Mouse (Mus musculus) kidney, postnatal 0 days (tissue): Measurements from ENCODE around the gene Gm1553. TPM values are rescaled to one million over a fixed set of nuclear protein-coding genes. Genes with fewer than 3 reads are reported as not detected.

Experiments
- ATAC-seq: fragments of 200-750 bp; cut with Nextera tagmentation; replicated peaks from 2 replicates; pipeline ENCODE4 v1.8.0; 2017; ENCODE audit warnings: low read depth, moderate number of reproducible peaks, moderate TSS enrichment, moderate library complexity; ENCODE audit not compliant: low FRiP score
- DNase-seq: peaks from one replicate; pipeline ENCODE4 v3.0.0-alpha.2; 2016; ENCODE audit warnings: low spot score
- H3K27ac ChIP-seq: fragments of 300-500 bp; sonication (generic); 2 replicates; pipeline ENCODE4 v1.5.1; 2014; ENCODE audit warnings: mild to moderate bottlenecking
- H3K27me3 ChIP-seq: fragments of 300-500 bp; sonication (generic); 2 replicates; pipeline ENCODE4 v1.6.1; 2014; ENCODE audit warnings: low read length, mixed read lengths; ENCODE audit not compliant: insufficient read depth
- H3K36me3 ChIP-seq: fragments of 300-500 bp; sonication (generic); 2 replicates; pipeline ENCODE4 v1.6.1; 2014; ENCODE audit warnings: low read length, mixed read lengths; ENCODE audit not compliant: insufficient read depth
- H3K4me1 ChIP-seq: fragments of 300-500 bp; sonication (generic); replicated peaks from 2 replicates; pipeline ENCODE4 v1.6.1; 2014; ENCODE audit warnings: antibody characterized with exemption, low read length, mixed read lengths; ENCODE audit not compliant: insufficient read depth
- H3K4me2 ChIP-seq: fragments of 300-500 bp; sonication (generic); 2 replicates; pipeline ENCODE4 v1.6.1; 2014; ENCODE audit warnings: mild to moderate bottlenecking, low read length, moderate library complexity, mixed read lengths
- H3K4me3 ChIP-seq: fragments of 300-500 bp; sonication (generic); replicated peaks from 2 replicates; pipeline ENCODE4 v1.5.1; 2014; ENCODE audit warnings: low read depth, low read length
- H3K9ac ChIP-seq: fragments of 300-500 bp; sonication (generic); 2 replicates; pipeline ENCODE4 v1.6.1; 2014; ENCODE audit warnings: low read depth, low read length
- H3K9me3 ChIP-seq: fragments of 300-500 bp; sonication (generic); replicated peaks from 2 replicates; pipeline ENCODE4 v1.6.1; 2016; ENCODE audit warnings: low read length, inconsistent platforms, mixed read lengths
- CTCF ChIP-seq: IDR thresholded peaks from 2 replicates; pipeline ENCODE4 v1.5.1; 2016; ENCODE audit warnings: antibody characterized with exemption, low read depth, mild to moderate bottlenecking, moderate library complexity
- WGBS: fragments of 180-500 bp; shearing (Covaris S2); extraction: QIAGEN DNeasy Blood & Tissue Kit; methylation state at CpG from one replicate; pipeline ENCODE4 v1.1.7; 2014; 5-methylcytosine and 5-hydroxymethylcytosine counted together
- polyA plus RNA-seq: library from polyadenylated mRNA; unstranded; fragments of >200 nt; fragmentation: Nextera tagmentation; extraction: Ambion mirVana; gene quantifications from 2 replicates; pipeline ENCODE4 v1.2.1, GENCODE M21; 2015

Gene Gm1553
- not detected in 2 replicates for polyA plus RNA-seq

GRCm38 (mm10) chr10:82492518-82492917 lies at the start of gene Gm1553:
Gene Gm1553 (minus strand): TSS chr10:82492618.
- 91% methylated on average over 2 of the region's 2 CpGs for WGBS
- Histone ChIP-seq H3K27me3 (no peaks in the 10 kb centered on the region), H3K27ac (no peak within 1 kb of the TSS), H3K4me1 (no peaks in the 10 kb centered on the region), H3K4me2 (no peak within 1 kb of the TSS), H3K36me3 (no peaks in the 10 kb centered on the region), H3K9me3 (no peaks in the 10 kb centered on the region), H3K9ac (no peak within 1 kb of the TSS), H3K4me3 (no peak within 1 kb of the TSS)
- no peak for TF ChIP-seq CTCF
- ATAC-seq = no peak
- DNase-seq = no peak

Other genes with a start within 250 kb of the Gm1553 start
- gene 4932415D10Rik, start 176.0 kb downstream of the Gm1553 start, polyA plus RNA-seq = not detected in 2 replicates
- gene Gm4924, start 138.4 kb downstream of the Gm1553 start, polyA plus RNA-seq = 6.7 and 8.4 TPM in 2 replicates
- gene 1190007I07Rik, start 130.6 kb upstream of the Gm1553 start, polyA plus RNA-seq = 61.0 and 63.7 TPM in 2 replicates
- 94.4 and 104 TPM in 2 replicates for gene Tdg, start 137.2 kb upstream of the Gm1553 start, polyA plus RNA-seq
- gene Glt8d2, start 198.0 kb upstream of the Gm1553 start, polyA plus RNA-seq = 1.5 and 2.0 TPM in 2 replicates
- 24.5 and 26.4 TPM in 2 replicates for gene Hcfc2, start 203.5 kb upstream of the Gm1553 start, polyA plus RNA-seq